Mouse (Mus musculus): ENCODE measurements at regions not wholly inside any gene's neighbourhood (a gene's known extent, or its start where the extent isn't known, plus 50 kb on each side); places are given as distances from the start of the nearest gene placed in this dataset.

DNA sequence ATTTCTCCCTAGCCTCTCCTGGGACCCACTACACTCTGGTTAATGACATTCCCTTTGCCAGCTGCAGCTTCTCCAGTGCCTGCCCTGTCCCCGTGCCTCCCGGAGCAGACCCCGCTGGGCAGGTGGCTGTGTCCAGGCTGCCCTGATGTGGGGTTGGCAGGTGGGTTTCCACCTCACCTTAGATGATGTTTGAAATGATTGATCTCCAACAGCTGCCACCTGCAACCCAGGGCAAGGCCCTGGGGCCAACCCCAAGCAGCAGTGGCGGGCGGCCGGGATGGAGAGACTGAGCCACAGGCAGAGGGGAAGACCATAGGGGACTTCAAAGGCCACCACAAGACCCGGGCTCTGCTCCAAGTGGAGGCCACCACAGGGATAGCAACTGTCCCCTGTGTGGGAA is 93.6 kb upstream of the Mvb12b start:
- H3K36me3 ChIP-seq (ENCODE audit: control insufficient read depth, insufficient read depth, low read length, poor library complexity, severe bottlenecking): no peaks in the 10 kb centered on the region
- H3K27me3 ChIP-seq (ENCODE audit: control insufficient read depth, insufficient read depth, low read length, poor library complexity, severe bottlenecking): no peaks in the 10 kb centered on the region
- DNase-seq (ENCODE audit: low read depth, low spot score): no peak

DNA sequence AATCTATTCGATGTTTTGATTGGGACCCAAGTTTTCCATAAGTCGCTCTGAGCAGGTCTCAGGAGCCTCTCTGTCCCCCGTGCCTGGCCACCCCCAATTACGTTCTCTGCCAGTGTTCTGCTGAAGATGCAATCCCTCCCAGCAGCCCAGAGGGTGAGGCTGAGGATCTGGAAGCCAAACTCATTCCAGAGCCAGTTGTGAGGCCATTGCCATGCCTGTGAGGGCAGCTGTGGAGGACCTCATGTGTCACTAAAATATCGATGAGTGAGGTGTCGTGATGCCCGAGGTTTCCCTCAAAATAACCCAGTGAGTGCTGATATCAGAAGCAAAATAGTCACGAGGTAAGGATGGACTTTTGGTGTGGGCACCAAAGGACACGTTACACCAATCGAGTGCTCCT is 93.1 kb upstream of the Mvb12b start:
- no peaks in the 10 kb centered on the region for H3K36me3 ChIP-seq (ENCODE audit: control insufficient read depth, insufficient read depth, low read length, poor library complexity, severe bottlenecking)

DNA sequence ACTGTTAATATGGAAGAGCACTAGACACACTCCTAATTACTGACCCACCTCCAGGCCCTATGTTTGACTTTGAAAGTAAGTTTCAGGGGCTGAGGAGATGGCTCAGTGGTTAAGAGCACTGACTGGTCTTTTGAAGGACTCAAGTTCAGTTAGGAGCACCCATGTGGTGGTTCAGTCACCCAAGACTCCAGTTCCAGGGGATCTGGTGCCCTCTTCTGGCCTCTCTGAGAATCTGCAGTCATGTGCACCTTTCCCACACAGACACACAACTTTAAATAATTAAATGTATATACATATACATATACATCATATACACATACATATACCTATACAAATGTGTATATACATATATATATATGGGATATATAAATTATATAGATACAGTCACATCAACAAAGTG is 91.5 kb upstream of the Mvb12b start:
- Histone ChIP-seq H3K27me3 (ENCODE audit: control insufficient read depth, insufficient read depth, low read length, poor library complexity, severe bottlenecking) (no peaks in the 10 kb centered on the region), H3K36me3 (ENCODE audit: control insufficient read depth, insufficient read depth, low read length, poor library complexity, severe bottlenecking) (no peaks in the 10 kb centered on the region)
- no peak for DNase-seq (ENCODE audit: low read depth, low spot score)

More for the DNA sequence above, 93.1 kb upstream of the Mvb12b start:
- no peaks in the 10 kb centered on the region for H3K27me3 ChIP-seq (ENCODE audit: control insufficient read depth, insufficient read depth, low read length, poor library complexity, severe bottlenecking)
- DNase-seq (ENCODE audit: low read depth, low spot score): no peak

DNA sequence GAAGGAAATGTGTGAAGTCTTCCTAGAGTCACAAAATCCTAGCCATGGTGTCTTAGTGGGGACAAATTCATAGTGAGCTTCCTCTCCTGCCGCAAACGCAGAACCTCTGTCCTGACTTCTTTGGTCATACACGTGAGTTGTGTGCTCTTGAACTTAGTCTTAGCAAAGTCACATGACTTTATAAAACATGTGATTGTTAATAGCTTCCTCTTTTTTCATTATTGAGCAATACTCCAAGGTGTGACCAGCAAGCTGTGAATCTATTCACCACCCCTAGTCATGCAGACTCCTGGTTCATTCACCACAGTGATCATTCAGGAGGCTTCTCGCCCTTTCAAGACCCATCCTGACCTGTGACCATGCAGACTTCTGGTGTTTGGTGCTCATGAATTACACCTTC is 90.8 kb upstream of the Mvb12b start:
- H3K27me3 ChIP-seq (ENCODE audit: control insufficient read depth, insufficient read depth, low read length, poor library complexity, severe bottlenecking): no peaks in the 10 kb centered on the region
- H3K36me3 ChIP-seq (ENCODE audit: control insufficient read depth, insufficient read depth, low read length, poor library complexity, severe bottlenecking): no peaks in the 10 kb centered on the region
- DNase-seq (ENCODE audit: low read depth, low spot score): no peak

DNA sequence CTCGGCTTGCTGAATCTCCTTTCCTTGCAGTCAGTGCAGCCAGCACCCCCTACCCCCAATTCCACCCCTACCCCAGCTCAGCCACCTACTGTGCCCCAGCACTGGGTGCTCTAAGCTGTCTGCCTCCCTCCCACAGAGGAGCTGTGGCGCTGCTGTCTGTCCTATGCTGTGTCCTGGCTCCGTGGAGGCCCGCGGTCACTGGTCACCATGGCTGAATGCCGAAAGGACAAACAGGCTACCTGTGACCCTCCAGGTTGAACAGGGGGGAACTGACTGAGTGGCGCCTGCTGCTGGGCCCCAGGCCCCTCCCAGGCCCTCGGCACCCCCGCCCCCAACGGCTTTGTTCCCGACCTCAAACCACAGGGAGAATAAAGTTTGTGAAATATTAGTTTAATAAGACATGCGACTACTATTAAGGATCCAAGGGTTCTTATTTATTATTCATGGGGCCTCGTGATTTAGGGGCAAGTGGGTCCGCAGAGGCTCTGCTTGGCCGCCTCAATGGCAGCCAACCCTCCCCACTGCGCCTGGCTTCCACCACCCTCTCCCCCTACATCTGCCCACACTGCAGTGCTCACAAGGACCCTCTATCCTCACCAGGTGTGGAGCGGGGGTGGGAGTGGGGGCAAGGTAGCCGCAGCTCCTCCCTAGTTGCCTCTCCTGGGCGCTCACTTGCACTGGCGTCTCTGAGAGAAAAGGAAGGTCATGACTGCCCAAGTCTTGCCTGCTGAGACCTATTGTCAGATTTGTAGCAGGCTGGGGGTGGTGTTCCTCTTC is 90.0 kb upstream of the Mvb12b start:
- no peaks in the 10 kb centered on the region for H3K36me3 ChIP-seq (ENCODE audit: control insufficient read depth, insufficient read depth, low read length, poor library complexity, severe bottlenecking)
- no peaks in the 10 kb centered on the region for H3K27me3 ChIP-seq (ENCODE audit: control insufficient read depth, insufficient read depth, low read length, poor library complexity, severe bottlenecking)
- no peak for DNase-seq (ENCODE audit: low read depth, low spot score)

DNA sequence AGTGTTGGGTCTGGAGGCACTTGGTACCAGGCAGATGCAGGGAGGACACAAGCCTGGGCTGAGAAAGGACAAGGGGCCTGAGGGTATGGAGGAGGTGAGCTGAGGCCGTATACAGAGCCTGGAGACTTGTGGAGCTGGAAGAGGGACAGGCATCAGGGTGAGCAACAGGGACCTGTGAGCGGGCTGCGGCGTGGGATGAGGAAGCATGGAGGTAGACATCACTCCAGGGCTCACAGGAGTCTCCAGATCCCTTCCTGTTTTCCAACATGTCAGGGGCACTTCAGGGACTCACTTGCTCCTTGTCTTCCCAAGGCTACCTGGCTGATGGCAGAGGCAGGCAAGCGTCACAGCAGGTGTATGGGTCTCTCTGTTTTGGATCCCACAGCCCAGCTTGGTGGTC is 89.4 kb upstream of the Mvb12b start:
- no peaks in the 10 kb centered on the region for H3K27me3 ChIP-seq (ENCODE audit: control insufficient read depth, insufficient read depth, low read length, poor library complexity, severe bottlenecking)
- no peak for DNase-seq (ENCODE audit: low read depth, low spot score)
- no peaks in the 10 kb centered on the region for H3K36me3 ChIP-seq (ENCODE audit: control insufficient read depth, insufficient read depth, low read length, poor library complexity, severe bottlenecking)

DNA sequence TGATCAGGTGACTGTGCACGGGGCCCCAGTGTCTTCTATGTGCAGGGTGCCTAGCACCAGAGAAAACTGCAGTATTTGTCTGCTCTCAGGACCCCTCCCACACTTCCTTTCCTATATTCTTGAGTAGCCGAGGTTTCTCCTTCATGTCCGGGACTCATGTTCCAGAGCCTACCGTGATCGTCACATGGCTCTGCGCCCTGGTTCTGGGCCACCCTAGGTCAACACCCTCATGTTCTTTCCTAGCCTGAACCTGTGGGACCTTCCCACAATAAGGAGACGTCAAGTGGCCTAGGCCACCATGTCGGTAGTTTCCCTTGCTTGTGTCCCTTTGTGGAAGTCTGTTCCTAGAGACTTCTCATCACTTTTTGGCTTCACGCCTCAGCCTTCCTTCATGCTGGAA is 88.4 kb upstream of the Mvb12b start:
- DNase-seq (ENCODE audit: low read depth, low spot score): no peak
- Histone ChIP-seq H3K27me3 (ENCODE audit: control insufficient read depth, insufficient read depth, low read length, poor library complexity, severe bottlenecking) (no peaks in the 10 kb centered on the region), H3K36me3 (ENCODE audit: control insufficient read depth, insufficient read depth, low read length, poor library complexity, severe bottlenecking) (no peaks in the 10 kb centered on the region)

DNA sequence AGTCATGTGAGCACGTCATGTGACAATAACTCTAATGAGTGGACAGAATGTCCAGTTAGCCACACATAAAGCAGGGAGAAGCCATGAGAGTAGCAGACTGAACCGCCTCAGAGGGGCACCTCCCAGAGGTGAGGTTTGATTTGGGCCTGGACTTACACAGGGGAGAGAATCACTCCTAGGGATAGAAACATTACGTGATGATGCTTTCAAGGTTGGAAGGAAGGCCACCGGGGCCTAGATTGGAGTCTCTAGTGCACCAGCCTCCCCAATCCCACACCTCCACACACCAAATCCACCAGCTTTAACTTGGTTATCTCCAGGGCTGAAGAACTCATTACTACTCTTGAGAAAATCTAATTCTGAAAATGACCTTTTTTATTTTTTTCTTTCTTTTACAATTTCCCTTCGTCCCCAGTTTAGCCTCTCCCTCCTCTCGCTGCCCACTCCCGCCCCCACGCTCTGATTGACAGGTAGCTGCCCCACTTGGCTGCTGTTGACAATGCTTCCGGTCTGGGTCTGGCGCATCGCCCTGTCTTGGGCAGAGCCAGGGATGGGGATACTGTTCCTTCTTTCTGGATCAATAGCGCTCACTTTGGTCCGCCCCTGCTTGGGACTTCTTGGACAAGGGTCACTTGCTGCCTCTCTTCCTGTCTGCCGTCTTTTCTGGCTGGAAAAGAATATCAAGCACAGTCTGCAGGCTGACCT is 87.8 kb upstream of the Mvb12b start:
- DNase-seq (ENCODE audit: low read depth, low spot score): no peak
- Histone ChIP-seq H3K27me3 (ENCODE audit: control insufficient read depth, insufficient read depth, low read length, poor library complexity, severe bottlenecking) (no peaks in the 10 kb centered on the region), H3K36me3 (ENCODE audit: control insufficient read depth, insufficient read depth, low read length, poor library complexity, severe bottlenecking) (no peaks in the 10 kb centered on the region)

DNA sequence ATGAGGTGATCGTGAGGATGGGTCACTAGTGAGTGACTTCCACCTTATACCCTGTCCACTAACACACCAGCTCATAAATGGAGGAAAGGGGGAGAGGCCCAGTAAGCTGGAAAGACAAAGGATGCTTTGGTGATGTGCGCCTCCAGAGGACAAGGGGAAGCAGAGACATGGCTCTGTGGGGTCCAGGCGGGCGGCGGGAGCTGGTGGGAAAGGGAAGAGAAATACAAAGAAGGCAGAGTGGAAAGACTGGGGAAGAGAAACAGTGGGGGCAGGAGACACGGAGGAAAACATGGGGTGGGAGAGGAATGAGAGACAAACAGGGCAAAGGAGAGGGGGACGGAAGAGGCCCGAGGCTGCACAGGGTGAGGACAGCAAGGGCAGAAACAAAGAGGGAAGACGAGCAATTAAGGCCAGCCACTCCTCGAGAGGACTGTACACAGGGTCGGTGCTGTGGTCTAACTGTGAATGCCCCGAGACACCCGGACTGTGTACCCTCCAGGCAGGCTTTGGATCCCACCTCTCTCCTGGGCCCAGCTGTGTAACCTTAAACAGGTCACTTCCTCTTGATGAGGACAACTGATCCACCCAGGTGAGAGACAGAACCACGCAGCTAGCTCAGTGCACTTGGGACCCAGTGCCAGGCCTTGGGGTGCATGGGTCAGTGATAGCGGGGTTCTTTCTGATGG is 87.1 kb upstream of the Mvb12b start:
- DNase-seq (ENCODE audit: low read depth, low spot score): no peak
- Histone ChIP-seq H3K36me3 (ENCODE audit: control insufficient read depth, insufficient read depth, low read length, poor library complexity, severe bottlenecking) (no peaks in the 10 kb centered on the region), H3K27me3 (ENCODE audit: control insufficient read depth, insufficient read depth, low read length, poor library complexity, severe bottlenecking) (no peaks in the 10 kb centered on the region)

DNA sequence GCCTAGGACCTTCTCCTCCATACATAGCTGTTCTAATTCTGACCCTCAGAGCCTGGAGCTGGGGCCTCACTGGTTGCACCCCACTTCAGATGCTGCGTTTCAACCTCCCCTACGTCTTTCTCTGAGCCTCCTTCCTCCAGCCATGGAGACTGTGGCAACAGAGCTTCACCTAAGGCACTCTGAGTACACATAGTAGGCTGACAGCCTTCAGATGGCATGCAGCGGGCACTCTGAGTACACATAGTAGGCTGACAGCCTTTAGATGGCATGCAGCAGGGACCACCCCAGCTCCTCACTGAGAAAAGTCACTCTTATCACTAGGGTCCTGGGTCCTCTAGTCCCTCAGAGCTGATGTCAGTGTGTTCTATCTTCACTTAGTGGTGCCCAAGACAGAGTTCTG is 86.3 kb upstream of the Mvb12b start:
- DNase-seq (ENCODE audit: low read depth, low spot score): no peak
- no peaks in the 10 kb centered on the region for H3K36me3 ChIP-seq (ENCODE audit: control insufficient read depth, insufficient read depth, low read length, poor library complexity, severe bottlenecking)
- no peaks in the 10 kb centered on the region for H3K27me3 ChIP-seq (ENCODE audit: control insufficient read depth, insufficient read depth, low read length, poor library complexity, severe bottlenecking)

DNA sequence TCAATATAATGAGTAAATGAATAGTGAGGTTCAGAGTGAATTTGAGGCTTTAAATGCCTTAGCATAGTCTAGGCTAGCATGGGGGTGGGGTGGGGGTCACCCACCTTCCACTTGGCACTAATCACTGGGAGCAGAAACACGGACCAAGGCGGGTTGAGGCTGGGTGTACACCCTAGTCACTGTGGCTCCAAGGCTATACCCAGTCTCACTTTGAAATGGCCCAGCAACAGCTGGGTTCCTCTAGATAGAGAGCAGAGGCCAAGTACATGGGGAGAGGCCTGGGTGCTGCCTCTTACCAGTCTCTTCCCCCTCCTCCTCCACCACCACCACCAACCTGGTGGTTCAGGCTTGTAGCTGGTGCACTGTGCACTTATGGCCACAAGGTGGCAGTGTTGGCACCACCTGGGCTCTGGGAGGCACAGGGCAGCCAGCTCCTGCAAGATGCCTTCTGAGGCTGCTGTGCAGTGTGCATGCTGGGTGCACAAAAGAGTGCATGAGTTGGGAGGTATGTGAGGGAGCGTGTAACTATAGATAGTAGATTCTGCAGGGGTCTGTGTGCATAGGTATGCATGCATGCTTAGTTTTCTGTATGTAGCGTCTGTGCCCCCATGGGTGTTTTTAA is 85.6 kb upstream of the Mvb12b start:
- H3K27me3 ChIP-seq (ENCODE audit: control insufficient read depth, insufficient read depth, low read length, poor library complexity, severe bottlenecking): no peaks in the 10 kb centered on the region
- H3K36me3 ChIP-seq (ENCODE audit: control insufficient read depth, insufficient read depth, low read length, poor library complexity, severe bottlenecking): no peaks in the 10 kb centered on the region
- DNase-seq (ENCODE audit: low read depth, low spot score): peak; percentile 75

DNA sequence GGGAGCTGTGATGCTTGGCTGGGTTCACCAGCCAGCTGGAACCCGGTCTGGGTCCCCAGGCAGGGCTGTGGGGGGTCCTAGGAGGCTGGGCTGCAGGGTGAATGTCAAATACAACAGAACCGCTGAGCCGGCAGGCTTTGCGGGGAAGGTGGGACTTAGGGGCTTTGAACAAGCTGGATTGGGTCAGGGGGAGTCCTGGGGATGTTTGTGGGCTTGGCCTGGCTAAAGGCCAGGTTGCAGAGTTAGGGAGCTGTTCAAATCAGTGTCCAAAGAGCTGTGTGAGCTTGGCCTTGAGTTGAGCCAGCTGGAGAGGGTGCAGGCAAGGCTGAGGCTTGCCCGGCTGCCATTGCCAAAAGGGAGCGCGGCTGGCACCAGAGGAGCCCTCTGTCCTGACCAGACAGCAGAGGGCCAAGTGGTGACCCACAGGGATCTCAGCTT is 79.3 kb upstream of the Mvb12b start:
- Histone ChIP-seq H3K27me3 (ENCODE audit: control insufficient read depth, insufficient read depth, low read length, poor library complexity, severe bottlenecking) (no peaks in the 10 kb centered on the region), H3K36me3 (ENCODE audit: control insufficient read depth, insufficient read depth, low read length, poor library complexity, severe bottlenecking) (no peaks in the 10 kb centered on the region)
- DNase-seq (ENCODE audit: low read depth, low spot score): no peak

DNA sequence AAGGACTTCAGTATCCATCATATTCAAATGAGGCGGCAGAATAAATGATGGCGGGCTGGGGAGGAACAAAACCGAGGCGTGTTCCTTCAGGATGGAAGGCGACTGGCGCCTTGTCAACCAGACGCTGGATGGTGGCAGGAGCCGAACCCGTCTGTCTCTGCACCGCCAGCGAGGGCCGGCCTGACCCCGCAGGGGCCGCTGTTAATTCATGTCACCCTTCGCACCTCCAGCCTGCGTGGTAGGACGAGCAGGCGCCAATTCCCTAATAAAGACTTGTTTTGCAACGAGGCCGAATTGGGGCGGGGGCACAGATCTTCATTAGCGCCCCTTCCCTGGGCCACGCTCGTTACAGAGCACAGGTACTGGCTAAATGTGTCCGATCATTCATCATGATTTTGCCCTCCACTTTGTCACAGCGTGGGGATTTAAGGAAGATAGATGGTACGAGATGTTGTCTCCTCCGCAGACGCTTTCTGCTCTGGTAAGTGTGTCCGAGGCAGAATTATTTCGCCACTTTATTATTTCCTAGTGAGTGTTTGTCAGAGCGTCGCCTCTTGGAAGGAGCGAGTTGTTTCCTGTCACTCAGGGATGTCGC is 78.7 kb upstream of the Mvb12b start:
- Histone ChIP-seq H3K36me3 (ENCODE audit: control insufficient read depth, insufficient read depth, low read length, poor library complexity, severe bottlenecking) (no peaks in the 10 kb centered on the region), H3K27me3 (ENCODE audit: control insufficient read depth, insufficient read depth, low read length, poor library complexity, severe bottlenecking) (no peaks in the 10 kb centered on the region)
- DNase-seq (ENCODE audit: low read depth, low spot score): no peak

DNA sequence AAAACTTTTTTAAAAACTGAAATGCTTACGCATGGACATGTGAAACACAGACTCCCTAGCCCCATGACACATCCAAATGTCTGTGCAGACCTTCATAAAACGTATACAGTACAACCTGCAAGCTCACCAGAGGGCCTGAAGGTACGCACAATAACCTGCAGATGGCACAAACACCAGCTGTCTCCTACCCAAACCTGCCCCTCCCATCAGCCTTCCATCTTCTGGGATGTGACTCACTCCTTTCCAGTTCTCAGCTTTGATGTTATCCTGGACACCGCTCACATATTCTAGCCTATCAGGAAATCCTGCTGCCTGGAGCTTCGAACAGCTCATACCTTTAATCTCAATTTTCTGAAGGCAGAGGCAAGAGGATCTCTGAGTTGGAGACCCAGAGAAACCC is 76.3 kb upstream of the Mvb12b start:
- no peaks in the 10 kb centered on the region for H3K27me3 ChIP-seq (ENCODE audit: control insufficient read depth, insufficient read depth, low read length, poor library complexity, severe bottlenecking)
- DNase-seq (ENCODE audit: low read depth, low spot score): no peak

More for the DNA sequence above, 76.3 kb upstream of the Mvb12b start:
- H3K36me3 ChIP-seq (ENCODE audit: control insufficient read depth, insufficient read depth, low read length, poor library complexity, severe bottlenecking): no peaks in the 10 kb centered on the region

All from splenic B cell, adult 2 months (primary cell).